Mouse (Mus musculus) lung, adult 2 months (tissue): ENCODE results near the gene Itga8.

Experiments
- CTCF ChIP-seq: fragments of 200-500 bp; IDR thresholded peaks from 2 replicates; pipeline ENCODE4 v1.5.1; 2011; ENCODE audit warnings: mild to moderate bottlenecking, low read length, control low read depth; ENCODE audit not compliant: insufficient read depth
- POLR2A ChIP-seq: fragments of 200-500 bp; IDR thresholded peaks from 2 replicates; pipeline ENCODE4 v1.6.1; 2011; ENCODE audit warnings: low read depth, mild to moderate bottlenecking, control low read depth, low read length, borderline replicate concordance; ENCODE audit errors: extremely low read depth

- no peak for TF ChIP-seq POLR2A
- no peak for TF ChIP-seq CTCF
Observed at GRCm38 (mm10) chr2:12256635-12257317, 44.9 kb downstream of the Itga8 start.
